ENCODE assay signal across 9 mouse cellular contexts in the genomic region with DNA sequence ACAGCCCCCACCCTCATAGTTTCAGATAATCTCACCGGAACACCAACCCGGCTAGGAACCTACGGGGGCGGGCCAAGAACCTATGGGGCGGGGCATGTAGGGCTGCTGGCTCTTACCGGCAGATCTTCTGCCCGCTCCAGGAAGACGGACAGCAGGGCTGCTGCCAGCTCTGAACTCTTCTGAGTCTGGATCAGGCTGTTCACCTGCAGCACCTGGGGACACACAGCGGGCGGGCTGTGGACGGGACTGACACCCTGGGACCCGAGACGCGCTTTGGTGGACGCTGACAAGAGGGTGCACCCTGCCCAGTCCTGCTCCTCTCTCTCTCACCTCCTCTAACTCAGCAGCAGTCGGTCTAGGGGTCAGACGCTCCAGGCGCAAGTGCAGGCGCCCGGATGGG. TPM values are rescaled to one million over a fixed set of nuclear protein-coding genes. Genes with fewer than 3 reads are reported as not detected.
DNase-seq lines count a peak whose midpoint lies in the region; ATAC-seq and TF ChIP-seq lines count a peak whose summit lies in the region.
"Had no signal": no experiment of that assay in that cellular context is flagged by ENCODE, and none has a peak within 500 bp of the region (broad histone marks: within the 10 kb centered on the region; RNA-seq: fewer than 3 reads in every experiment).

No protein-coding gene starts in this region.

- ATAC-seq in forebrain, embryonic 11.5 days (replicated peaks; ENCODE audit: low FRiP score) = no peak
- ATAC-seq in forebrain, embryonic 14.5 days = no peak
- ATAC-seq in kidney, embryonic 16.5 days (ENCODE audit: low FRiP score, low TSS enrichment) = 0 out of 2 replicates have a peak, but pooled peaks have one; percentile 12
- ATAC-seq in embryonic facial prominence, embryonic 13.5 days (ENCODE audit: insufficient number of reproducible peaks, insufficient read depth, low FRiP score, low TSS enrichment, low read depth) = peak; percentile 52; the same call in 1 of the 2 replicates
- ATAC-seq in liver, embryonic 14.5 days (ENCODE audit: insufficient read depth) = peak; percentile 16; the same call in 1 of the 2 replicates

- H3K27me3 ChIP-seq in forebrain, embryonic 11.5 days (ENCODE audit: control insufficient read depth, insufficient read depth, low read length) = peaks cover 23% of the 10 kb centered on the region
- peaks cover 5% of the 10 kb centered on the region; the same call in 1 of the 2 replicates for H3K27me3 ChIP-seq in forebrain, embryonic 14.5 days (replicated peaks; ENCODE audit: control insufficient read depth, insufficient read depth, low read length)
- H3K27me3 ChIP-seq in kidney, embryonic 16.5 days (ENCODE audit: insufficient read depth, low read length) = peaks cover 3% of the 10 kb centered on the region; the same call in 1 of the 2 replicates
- peaks cover 36% of the 10 kb centered on the region for H3K27me3 ChIP-seq in embryonic facial prominence, embryonic 13.5 days
- no peaks in the 10 kb centered on the region for H3K27me3 ChIP-seq in liver, embryonic 14.5 days (ENCODE audit: control insufficient read depth, insufficient read depth, low read length)

- no peak overlapping the region for H3K4me3 ChIP-seq in forebrain, embryonic 11.5 days (ENCODE audit: low read depth, low read length)
- no peak overlapping the region for H3K4me3 ChIP-seq in forebrain, embryonic 14.5 days (ENCODE audit: low read depth, low read length)
- peak overlapping the region; percentile 6; the same call in 1 of the 2 replicates for H3K4me3 ChIP-seq in kidney, embryonic 16.5 days (ENCODE audit: low read length)
- H3K4me3 ChIP-seq in embryonic facial prominence, embryonic 13.5 days = 0 out of 2 replicates have a peak overlapping the region, but pooled peaks have one; percentile 11
- no peak overlapping the region for H3K4me3 ChIP-seq in liver, embryonic 14.5 days (ENCODE audit: insufficient read depth in 1 of 2, low read depth in 2 of 2, low read length in 2 of 2)

- no peak overlapping the region for H3K27ac ChIP-seq in forebrain, embryonic 11.5 days (ENCODE audit: low read depth, low read length)
- H3K27ac ChIP-seq in forebrain, embryonic 14.5 days (ENCODE audit: low read depth, low read length) = no peak overlapping the region
- no peak overlapping the region for H3K27ac ChIP-seq in kidney, embryonic 16.5 days (ENCODE audit: low read length)
- no peak overlapping the region for H3K27ac ChIP-seq in embryonic facial prominence, embryonic 13.5 days
- no peak overlapping the region for H3K27ac ChIP-seq in liver, embryonic 14.5 days

- no peak overlapping the region for H3K9ac ChIP-seq in forebrain, embryonic 11.5 days (ENCODE audit: low read length)
- H3K9ac ChIP-seq in forebrain, embryonic 14.5 days (ENCODE audit: low read length) = no peak overlapping the region
- H3K9ac ChIP-seq in kidney, embryonic 16.5 days (replicated peaks; ENCODE audit: low read length) = 0 out of 2 replicates have a peak overlapping the region, but pooled peaks have one; percentile 44
- H3K9ac ChIP-seq in embryonic facial prominence, embryonic 13.5 days = no peak overlapping the region
- H3K9ac ChIP-seq in liver, embryonic 14.5 days (replicated peaks) = no peak overlapping the region

- H3K9me3 ChIP-seq in forebrain, embryonic 11.5 days (ENCODE audit: control insufficient read depth, low read length) = no peaks in the 10 kb centered on the region
- no peaks in the 10 kb centered on the region for H3K9me3 ChIP-seq in forebrain, embryonic 14.5 days (replicated peaks; ENCODE audit: control insufficient read depth, low read length)
- H3K9me3 ChIP-seq in kidney, embryonic 16.5 days (ENCODE audit: low read length) = no peaks in the 10 kb centered on the region
- no peaks in the 10 kb centered on the region for H3K9me3 ChIP-seq in embryonic facial prominence, embryonic 13.5 days
- H3K9me3 ChIP-seq in liver, embryonic 14.5 days (ENCODE audit: control insufficient read depth, low read length) = no peaks in the 10 kb centered on the region

- no peaks in the 10 kb centered on the region; the same call in 1 of the 2 replicates for H3K36me3 ChIP-seq in forebrain, embryonic 11.5 days (ENCODE audit: control insufficient read depth, insufficient read depth, low read length)
- peaks cover 4% of the 10 kb centered on the region; the same call in 1 of the 2 replicates for H3K36me3 ChIP-seq in forebrain, embryonic 14.5 days (ENCODE audit: control insufficient read depth, insufficient read depth, low read length)
- peaks cover 27% of the 10 kb centered on the region; the same call in 1 of the 2 replicates for H3K36me3 ChIP-seq in kidney, embryonic 16.5 days (ENCODE audit: insufficient read depth, low read length)
- peaks cover 64% of the 10 kb centered on the region for H3K36me3 ChIP-seq in embryonic facial prominence, embryonic 13.5 days
- peaks cover 4% of the 10 kb centered on the region; the same call in 1 of the 2 replicates for H3K36me3 ChIP-seq in liver, embryonic 14.5 days (replicated peaks; ENCODE audit: control insufficient read depth, insufficient read depth, low read depth)

- H3K4me1 ChIP-seq in forebrain, embryonic 11.5 days (replicated peaks; ENCODE audit: control insufficient read depth, insufficient read depth, low read length) = no peaks in the 10 kb centered on the region
- no peaks in the 10 kb centered on the region for H3K4me1 ChIP-seq in forebrain, embryonic 14.5 days (ENCODE audit: control insufficient read depth, insufficient read depth, low read length)
- peaks cover 7% of the 10 kb centered on the region; the same call in 1 of the 2 replicates for H3K4me1 ChIP-seq in kidney, embryonic 16.5 days (ENCODE audit: insufficient read depth, low read length)
- H3K4me1 ChIP-seq in embryonic facial prominence, embryonic 13.5 days = peaks cover 9% of the 10 kb centered on the region; the same call in 1 of the 2 replicates
- peaks cover 3 to 22% of the 10 kb centered on the region in 2 experiments; a peak in 3 of 4 replicates for H3K4me1 ChIP-seq in liver, embryonic 14.5 days (replicated peaks; ENCODE audit: control insufficient read depth in 2 of 2, insufficient read depth in 2 of 2, low read length in 1 of 2)

- no peak for TF ChIP-seq EP300 in liver, embryonic 14.5 days (IDR thresholded peaks at IDR 0.05; ENCODE audit: low read depth)

- WGBS in forebrain, embryonic 11.5 days = 9% methylated on average over 20 of the region's 20 CpGs
- 12% methylated on average over 20 of the region's 20 CpGs for WGBS in forebrain, embryonic 14.5 days
- WGBS in kidney, embryonic 16.5 days = 26% methylated on average over 20 of the region's 20 CpGs
- WGBS in embryonic facial prominence, embryonic 13.5 days = 13% methylated on average over 20 of the region's 20 CpGs
- 70% methylated on average over 20 of the region's 20 CpGs for WGBS in liver, embryonic 14.5 days (ENCODE audit: insufficient replicate concordance)

- DNase-seq in forebrain, embryonic 11.5 days (ENCODE audit: low spot score) = no peak
- no peak for DNase-seq in forebrain, embryonic 14.5 days (ENCODE audit: low spot score)
- DNase-seq in kidney, adult 18-20 months = no peak
- no peak for DNase-seq in liver, embryonic 14.5 days (ENCODE audit: low read depth in 3 of 3, low spot score in 3 of 3)
- no peak for DNase-seq in gastrocnemius, adult 18-20 months (ENCODE audit: low spot score)
- DNase-seq in retina, embryonic 14.5 days (ENCODE audit: low spot score) = no peak
- DNase-seq: cerebellum, adult 9-11 months had no signal

- no peak for TF ChIP-seq CTCF in liver, embryonic 14.5 days (IDR thresholded peaks at IDR 0.05; ENCODE audit: low read depth)

- H3K4me2 ChIP-seq in forebrain, embryonic 11.5 days (ENCODE audit: low read depth, low read length, severe bottlenecking) = peak overlapping the region; percentile 18; the same call in 1 of the 2 replicates
- no peak overlapping the region for H3K4me2 ChIP-seq in forebrain, embryonic 14.5 days (ENCODE audit: low read length)
- H3K4me2 ChIP-seq in kidney, embryonic 16.5 days (replicated peaks; ENCODE audit: low read depth, low read length) = peak overlapping the region; percentile 35
- peak overlapping the region; percentile 45 for H3K4me2 ChIP-seq in embryonic facial prominence, embryonic 13.5 days
- no peak overlapping the region for H3K4me2 ChIP-seq in liver, embryonic 14.5 days (ENCODE audit: low read depth)

RNA-seq across cellular contexts. Expression of gene Esyt1, which starts 9.6 kb away (rescaled TPM):
- 15.2 and 18.1 TPM in 2 replicates for polyA plus RNA-seq in forebrain, embryonic 11.5 days (2014; fragmentation: Nextera tagmentation; extraction: Ambion mirVana)
- polyA plus RNA-seq in forebrain, embryonic 14.5 days (2014; fragmentation: Nextera tagmentation; extraction: Ambion mirVana) = 4.7 and 6.3 TPM in 2 replicates
- polyA plus RNA-seq in kidney, embryonic 16.5 days (2015; fragmentation: Nextera tagmentation; extraction: Ambion mirVana) = 23.2 and 24.2 TPM in 2 replicates
- polyA plus RNA-seq in embryonic facial prominence, embryonic 13.5 days (2015; fragmentation: Nextera tagmentation; extraction: Ambion mirVana) = 21.4 and 23.1 TPM in 2 replicates
- 9.4 and 10.3 TPM in 2 replicates for polyA plus RNA-seq in liver, embryonic 14.5 days (2012; rRNA removed)
- 7.0 and 7.8 TPM in 2 replicates for polyA plus RNA-seq in liver, embryonic 14.5 days (2014; fragmentation: Nextera tagmentation; extraction: Ambion mirVana)
- 10 to 100 TPM; 12.3 to 15.3 TPM for total RNA-seq in gastrocnemius, adult 18-20 months (2021)

RNA-seq across cellular contexts. Expression of gene Myl6b, which starts 17.5 kb away (rescaled TPM):
- polyA plus RNA-seq in forebrain, embryonic 11.5 days (2014; fragmentation: Nextera tagmentation; extraction: Ambion mirVana) = 3.0 and 3.4 TPM in 2 replicates
- polyA plus RNA-seq in forebrain, embryonic 14.5 days (2014; fragmentation: Nextera tagmentation; extraction: Ambion mirVana) = 4.6 and 5.8 TPM in 2 replicates
- 4.2 and 5.7 TPM in 2 replicates for polyA plus RNA-seq in kidney, embryonic 16.5 days (2015; fragmentation: Nextera tagmentation; extraction: Ambion mirVana)
- 2.8 and 4.0 TPM in 2 replicates for polyA plus RNA-seq in embryonic facial prominence, embryonic 13.5 days (2015; fragmentation: Nextera tagmentation; extraction: Ambion mirVana)
- polyA plus RNA-seq in liver, embryonic 14.5 days (2012; rRNA removed) = 1.2 and 1.5 TPM in 2 replicates
- 0.72 and 1.3 TPM in 2 replicates for polyA plus RNA-seq in liver, embryonic 14.5 days (2014; fragmentation: Nextera tagmentation; extraction: Ambion mirVana)
- total RNA-seq in gastrocnemius, adult 18-20 months (2021) = 10 to 100 TPM in 1 of 2 experiments, 1 to 10 TPM in 1; 9.0 to 28.2 TPM

RNA-seq across cellular contexts. Expression of gene Myl6, which starts 22.1 kb away (rescaled TPM):
- polyA plus RNA-seq in forebrain, embryonic 11.5 days (2014; fragmentation: Nextera tagmentation; extraction: Ambion mirVana) = 620 and 659 TPM in 2 replicates
- 732 and 818 TPM in 2 replicates for polyA plus RNA-seq in forebrain, embryonic 14.5 days (2014; fragmentation: Nextera tagmentation; extraction: Ambion mirVana)
- 1,255 and 1,413 TPM in 2 replicates for polyA plus RNA-seq in kidney, embryonic 16.5 days (2015; fragmentation: Nextera tagmentation; extraction: Ambion mirVana)
- polyA plus RNA-seq in embryonic facial prominence, embryonic 13.5 days (2015; fragmentation: Nextera tagmentation; extraction: Ambion mirVana) = 961 and 1,001 TPM in 2 replicates
- 429 and 654 TPM in 2 replicates for polyA plus RNA-seq in liver, embryonic 14.5 days (2012; rRNA removed)
- 490 and 506 TPM in 2 replicates for polyA plus RNA-seq in liver, embryonic 14.5 days (2014; fragmentation: Nextera tagmentation; extraction: Ambion mirVana)
- 100 to 1,000 TPM; 150 to 187 TPM for total RNA-seq in gastrocnemius, adult 18-20 months (2021)

RNA-seq across cellular contexts. Expression of gene Zc3h10, which starts 31.5 kb away (rescaled TPM):
- polyA plus RNA-seq in forebrain, embryonic 11.5 days (2014; fragmentation: Nextera tagmentation; extraction: Ambion mirVana) = 16.3 and 17.5 TPM in 2 replicates
- polyA plus RNA-seq in forebrain, embryonic 14.5 days (2014; fragmentation: Nextera tagmentation; extraction: Ambion mirVana) = 16.2 and 18.2 TPM in 2 replicates
- polyA plus RNA-seq in kidney, embryonic 16.5 days (2015; fragmentation: Nextera tagmentation; extraction: Ambion mirVana) = 16.2 and 16.6 TPM in 2 replicates
- polyA plus RNA-seq in embryonic facial prominence, embryonic 13.5 days (2015; fragmentation: Nextera tagmentation; extraction: Ambion mirVana) = 13.5 and 15.5 TPM in 2 replicates
- polyA plus RNA-seq in liver, embryonic 14.5 days (2012; rRNA removed) = 3.3 and 4.0 TPM in 2 replicates
- 4.3 and 5.3 TPM in 2 replicates for polyA plus RNA-seq in liver, embryonic 14.5 days (2014; fragmentation: Nextera tagmentation; extraction: Ambion mirVana)
- 1 to 10 TPM; 4.6 to 8.3 TPM for total RNA-seq in gastrocnemius, adult 18-20 months (2021)

RNA-seq across cellular contexts. Expression of gene Rpl41, which starts 33.1 kb away (rescaled TPM):
- 3,049 and 3,079 TPM in 2 replicates for polyA plus RNA-seq in forebrain, embryonic 11.5 days (2014; fragmentation: Nextera tagmentation; extraction: Ambion mirVana)
- polyA plus RNA-seq in forebrain, embryonic 14.5 days (2014; fragmentation: Nextera tagmentation; extraction: Ambion mirVana) = 2,276 and 3,259 TPM in 2 replicates
- 3,659 and 3,733 TPM in 2 replicates for polyA plus RNA-seq in kidney, embryonic 16.5 days (2015; fragmentation: Nextera tagmentation; extraction: Ambion mirVana)
- 4,323 and 4,329 TPM in 2 replicates for polyA plus RNA-seq in embryonic facial prominence, embryonic 13.5 days (2015; fragmentation: Nextera tagmentation; extraction: Ambion mirVana)
- 1,053 and 2,546 TPM in 2 replicates for polyA plus RNA-seq in liver, embryonic 14.5 days (2012; rRNA removed)
- polyA plus RNA-seq in liver, embryonic 14.5 days (2014; fragmentation: Nextera tagmentation; extraction: Ambion mirVana) = 3,181 and 3,454 TPM in 2 replicates
- total RNA-seq in gastrocnemius, adult 18-20 months (2021) = 1,000 to 10,000 TPM; 1,015 to 1,049 TPM

Comparison
In these comparisons a context has a peak if more than half of its experiments do, and no peak if none do; other contexts are left out.
1. H3K4me2 ChIP-seq: peak in forebrain, embryonic 11.5 days (single experiment), kidney, embryonic 16.5 days (single experiment) and embryonic facial prominence, embryonic 13.5 days (single experiment); none in forebrain, embryonic 14.5 days (single experiment) and liver, embryonic 14.5 days (single experiment).
2. ATAC-seq: peak in kidney, embryonic 16.5 days (single experiment), embryonic facial prominence, embryonic 13.5 days (single experiment) and liver, embryonic 14.5 days (single experiment); none in forebrain, embryonic 11.5 days (single experiment) and forebrain, embryonic 14.5 days (single experiment).
3. H3K4me3 ChIP-seq: peak in kidney, embryonic 16.5 days (single experiment) and embryonic facial prominence, embryonic 13.5 days (single experiment); none in forebrain, embryonic 11.5 days (single experiment), forebrain, embryonic 14.5 days (single experiment) and liver, embryonic 14.5 days (0 of 2).